Mouse (Mus musculus) CH12.LX (cell line): ENCODE measurements around the gene 1700025B11Rik.
"Not testable (repeated sequence)": the region's sequence is repeated elsewhere in the genome, so short reads cannot be mapped to it uniquely, and the experiment has no call there.

Experiments used
- CHD1 ChIP-seq: IDR thresholded peaks from 2 replicates; pipeline ENCODE4 v1.6.1; 2012; ENCODE audit warnings: low read depth, low read length, improper control_type of control experiment, inconsistent platforms
- CHD2 ChIP-seq: IDR thresholded peaks from 2 replicates; pipeline ENCODE4 v1.6.1; 2011; ENCODE audit warnings: low read length, improper control_type of control experiment
- CTCF ChIP-seq, 2 experiments: IDR thresholded peaks in 1 of 2; conservative IDR thresholded peaks in 1 of 2; 2 replicates each; pipeline ENCODE4 v1.5.1; 2011 to 2012; ENCODE audit warnings: low read depth in 2 of 2, low read length in 2 of 2, improper control_type of control experiment in 1 of 2, inconsistent platforms in 1 of 2, mild to moderate bottlenecking in 1 of 2, moderate library complexity in 1 of 2
- E2F4 ChIP-seq: IDR thresholded peaks from 2 replicates; pipeline ENCODE4 v1.6.1; 2011; ENCODE audit warnings: low read depth, low read length, improper control_type of control experiment; ENCODE audit not compliant: insufficient replicate concordance
- MXI1 ChIP-seq: IDR thresholded peaks from 2 replicates; pipeline ENCODE4 v1.6.1; 2011; ENCODE audit warnings: mild to moderate bottlenecking, low read depth, low read length, improper control_type of control experiment
- MYC ChIP-seq: IDR thresholded peaks from 2 replicates; pipeline ENCODE4 v1.6.1; 2011; ENCODE audit warnings: low read depth, mild to moderate bottlenecking, improper control_type of control experiment, low read length
- POLR2A ChIP-seq: IDR thresholded peaks from 2 replicates; pipeline ENCODE4 v1.6.1; 2011; ENCODE audit warnings: low read depth, mild to moderate bottlenecking, improper control_type of control experiment, low read length
- SMC3 ChIP-seq: IDR thresholded peaks from 2 replicates; pipeline ENCODE4 v1.6.1; 2011; ENCODE audit warnings: low read depth, low read length, improper control_type of control experiment
- USF1 ChIP-seq: IDR thresholded peaks from 2 replicates; pipeline ENCODE4 v1.6.1; 2014; ENCODE audit warnings: low read depth, mild to moderate bottlenecking, inconsistent platforms, low read length, improper control_type of control experiment
- ZC3H11A ChIP-seq: IDR thresholded peaks from 2 replicates; pipeline ENCODE4 v1.6.1; 2012; ENCODE audit warnings: low read depth, mild to moderate bottlenecking, inconsistent platforms, low read length, improper control_type of control experiment
- ZNF384 ChIP-seq: IDR thresholded peaks from 2 replicates; pipeline ENCODE4 v1.6.1; 2012; ENCODE audit warnings: low read depth, low read length, improper control_type of control experiment, inconsistent platforms

GRCm38 (mm10) chr15:77523186-77523843 lies 38.4 kb downstream of the 1700025B11Rik start:
- not testable (repeated sequence) for TF ChIP-seq CHD1, ZNF384, CHD2, E2F4, USF1, POLR2A, MYC, MXI1
- TF ChIP-seq CTCF (conservative IDR thresholded peaks at IDR 0.05 in 1 of 2, IDR thresholded peaks at IDR 0.05 in 1 of 2; ENCODE audit: low read depth in 2 of 2, low read length in 2 of 2): peak in 1 of 2 experiments; percentile 70; a peak in 2 of 4 replicates
- peak; percentile 8; the same call in 1 of the 2 replicates for TF ChIP-seq ZC3H11A
- TF ChIP-seq SMC3: peak; percentile 76
